Mouse (Mus musculus): ENCODE results near the gene Cep104. TPM values are rescaled to one million over a fixed set of nuclear protein-coding genes. Genes with fewer than 3 reads are reported as not detected.

Gene Cep104
- total RNA-seq, 1 experiment, result 15.0 TPM

DNA sequence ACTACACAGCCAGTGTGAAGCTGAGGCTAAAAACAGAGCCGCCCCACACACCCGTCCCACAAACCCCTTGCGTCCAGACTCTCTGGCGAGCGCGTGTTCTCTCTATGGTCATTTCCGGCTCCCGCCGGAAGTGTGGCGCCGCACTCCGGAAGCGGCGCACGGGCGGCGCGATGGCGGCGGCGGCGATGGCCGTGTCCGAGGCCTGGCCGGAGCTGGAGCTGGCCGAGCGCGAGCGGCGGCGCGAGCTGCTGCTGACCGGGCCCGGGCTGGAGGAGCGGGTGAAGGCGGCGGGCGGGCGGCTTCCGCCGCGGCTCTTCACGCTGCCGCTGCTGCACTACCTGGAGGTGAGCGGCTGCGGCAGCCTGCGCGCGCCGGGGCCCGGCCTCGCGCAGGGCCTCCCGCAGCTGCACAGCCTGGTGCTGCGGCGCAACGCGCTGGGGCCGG lies 36.7 kb downstream of the Cep104 start, which contains the start of gene Lrrc47:
TSS of gene Lrrc47 (plus strand) at position 86 of the 444 bp plus-strand sequence.
- H3K4me3 ChIP-seq (ENCODE audit: insufficient read depth in 1 of 2, low read depth in 1 of 2, low read length in 2 of 2, poor library complexity in 1 of 2, severe bottlenecking in 1 of 2), result peak within 1 kb of the TSS; percentile 82 to 99
- peak; percentile 56 for DNase-seq (ENCODE audit: low read depth, low spot score)
- in situ Hi-C loops (cut with MboI; ENCODE audit: low sequenced_read_pairs in 2 of 2, unreplicated experiment in 2 of 2), result no loop called here
- peak within 1 kb of the TSS; percentile 95 for H3K9ac ChIP-seq (ENCODE audit: insufficient read depth, low read depth, low read length, poor library complexity, severe bottlenecking)
- peaks cover 24% of the 10 kb centered on the region for H3K36me3 ChIP-seq (ENCODE audit: control insufficient read depth, insufficient read depth, low read length, poor library complexity, severe bottlenecking)
- peak within 1 kb of the TSS; percentile 11 for H3K27ac ChIP-seq (ENCODE audit: insufficient read depth, low read depth, low read length, poor library complexity, severe bottlenecking)
- no peaks in the 10 kb centered on the region for H3K9me3 ChIP-seq (ENCODE audit: control insufficient read depth, insufficient read depth, low read depth, low read length)
- TF ChIP-seq ZNF384 (IDR thresholded peaks at IDR 0.05; ENCODE audit: low read depth, low read length) (no peak), HCFC1 (IDR thresholded peaks at IDR 0.05; ENCODE audit: borderline replicate concordance, insufficient read depth, low read length) (peak; percentile 69; the same call in 1 of the 2 replicates)
- H3K4me1 ChIP-seq (ENCODE audit: control insufficient read depth in 2 of 2, insufficient read depth in 2 of 2, low read length in 2 of 2, poor library complexity in 1 of 2), result peaks cover 5 to 14% of the 10 kb centered on the region in 2 experiments; a peak in 2 of 4 replicates

DNA sequence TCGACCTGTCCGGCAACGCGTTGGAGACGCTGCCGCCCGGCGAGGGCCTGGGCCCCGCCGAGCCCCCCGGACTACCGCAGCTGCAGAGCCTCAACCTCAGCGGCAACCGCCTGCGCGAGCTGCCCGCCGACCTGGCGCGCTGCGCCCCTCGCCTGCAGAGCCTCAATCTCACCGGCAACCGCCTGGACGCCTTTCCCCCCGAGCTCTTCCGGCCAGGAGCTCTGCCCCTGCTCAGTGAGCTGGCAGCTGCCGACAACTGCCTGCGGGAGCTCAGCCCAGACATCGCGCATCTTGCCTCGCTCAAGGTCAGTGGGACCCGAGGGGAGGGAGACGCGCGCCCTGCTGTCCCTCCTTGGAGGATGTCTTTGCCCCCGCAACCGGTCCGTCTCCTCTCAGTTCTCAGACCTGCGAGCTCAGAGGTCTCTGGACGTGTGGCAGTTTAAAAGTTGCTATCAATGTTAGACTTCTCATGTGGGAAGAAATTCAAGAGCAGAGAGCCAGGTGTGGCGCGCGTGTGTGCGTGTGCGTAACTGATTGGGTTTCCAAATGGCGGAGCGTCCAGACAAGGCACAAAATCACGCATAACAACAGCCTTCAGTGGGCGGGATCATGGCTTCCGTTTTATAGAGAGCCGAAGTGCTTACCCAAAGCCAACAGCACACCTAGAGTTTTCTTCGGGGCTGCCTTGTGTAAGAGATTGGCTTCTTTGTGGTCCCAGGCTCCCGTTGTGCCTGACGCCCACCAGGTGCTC lies 37.3 kb downstream of the Cep104 start:
- Histone ChIP-seq H3K9me3 (ENCODE audit: control insufficient read depth, insufficient read depth, low read depth, low read length) (no peaks in the 10 kb centered on the region), H3K4me3 (ENCODE audit: insufficient read depth in 1 of 2, low read depth in 1 of 2, low read length in 2 of 2, poor library complexity in 1 of 2, severe bottlenecking in 1 of 2) (peak overlapping the region; percentile 82 to 99), H3K27ac (ENCODE audit: insufficient read depth, low read depth, low read length, poor library complexity, severe bottlenecking) (peak overlapping the region; percentile 11), H3K36me3 (ENCODE audit: control insufficient read depth, insufficient read depth, low read length, poor library complexity, severe bottlenecking) (peaks cover 27% of the 10 kb centered on the region), H3K9ac (ENCODE audit: insufficient read depth, low read depth, low read length, poor library complexity, severe bottlenecking) (peak overlapping the region; percentile 95), H3K4me1 (ENCODE audit: control insufficient read depth in 2 of 2, insufficient read depth in 2 of 2, low read length in 2 of 2, poor library complexity in 1 of 2) (peaks cover 5 to 14% of the 10 kb centered on the region in 2 experiments; a peak in 2 of 4 replicates)
- in situ Hi-C loops (cut with MboI; ENCODE audit: low sequenced_read_pairs in 2 of 2, unreplicated experiment in 2 of 2), result no loop called here
- DNase-seq (ENCODE audit: low read depth, low spot score), result peak; percentile 20
- no peak for TF ChIP-seq ZNF384 (IDR thresholded peaks at IDR 0.05; ENCODE audit: low read depth, low read length)
- no peak for TF ChIP-seq ZC3H11A (IDR thresholded peaks at IDR 0.05; ENCODE audit: borderline replicate concordance, low read depth, low read length)
- no peak for TF ChIP-seq MAFK (IDR thresholded peaks at IDR 0.05; ENCODE audit: insufficient read depth, low read depth, low read length)
- no peak for TF ChIP-seq CHD2 (IDR thresholded peaks at IDR 0.05; ENCODE audit: low read depth, low read length)
- 0 out of 2 replicates have a peak, but pooled peaks have one; percentile 11 for TF ChIP-seq HCFC1 (IDR thresholded peaks at IDR 0.05; ENCODE audit: borderline replicate concordance, insufficient read depth, low read length)

DNA sequence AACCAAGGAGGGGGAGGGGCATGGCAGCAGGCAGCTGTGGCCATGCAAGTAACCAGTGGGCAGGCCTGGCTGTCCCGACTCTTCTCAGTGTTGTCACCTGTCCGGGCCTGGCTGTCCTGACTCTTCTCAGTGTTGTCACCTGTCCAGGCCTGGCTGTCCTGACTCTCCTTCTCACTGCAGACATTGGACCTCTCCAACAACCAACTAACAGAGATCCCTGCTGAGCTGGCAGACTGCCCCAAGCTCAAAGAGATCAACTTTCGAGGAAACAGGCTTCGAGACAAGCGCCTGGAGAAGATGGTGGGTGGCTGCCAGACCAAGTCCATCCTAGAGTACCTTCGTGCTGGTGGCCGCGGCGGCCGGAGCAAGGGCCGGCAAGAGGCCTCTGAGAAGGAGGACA lies 40.5 kb downstream of the Cep104 start:
- TF ChIP-seq HCFC1 (IDR thresholded peaks at IDR 0.05; ENCODE audit: borderline replicate concordance, insufficient read depth, low read length) (no peak), CHD2 (IDR thresholded peaks at IDR 0.05; ENCODE audit: low read depth, low read length) (no peak), ZC3H11A (IDR thresholded peaks at IDR 0.05; ENCODE audit: borderline replicate concordance, low read depth, low read length) (no peak), ZNF384 (IDR thresholded peaks at IDR 0.05; ENCODE audit: low read depth, low read length) (no peak), MAFK (IDR thresholded peaks at IDR 0.05; ENCODE audit: insufficient read depth, low read depth, low read length) (no peak)
- peaks cover 5 to 14% of the 10 kb centered on the region in 2 experiments; a peak in 2 of 4 replicates for H3K4me1 ChIP-seq (ENCODE audit: control insufficient read depth in 2 of 2, insufficient read depth in 2 of 2, low read length in 2 of 2, poor library complexity in 1 of 2)
- no peak overlapping the region for H3K9ac ChIP-seq (ENCODE audit: insufficient read depth, low read depth, low read length, poor library complexity, severe bottlenecking)
- H3K36me3 ChIP-seq (ENCODE audit: control insufficient read depth, insufficient read depth, low read length, poor library complexity, severe bottlenecking), result peaks cover 56% of the 10 kb centered on the region
- H3K4me3 ChIP-seq (ENCODE audit: insufficient read depth in 1 of 2, low read depth in 1 of 2, low read length in 2 of 2, poor library complexity in 1 of 2, severe bottlenecking in 1 of 2), result no peak overlapping the region
- in situ Hi-C loops (cut with MboI; ENCODE audit: low sequenced_read_pairs in 2 of 2, unreplicated experiment in 2 of 2), result no loop called here
- H3K27ac ChIP-seq (ENCODE audit: insufficient read depth, low read depth, low read length, poor library complexity, severe bottlenecking), result no peak overlapping the region
- H3K9me3 ChIP-seq (ENCODE audit: control insufficient read depth, insufficient read depth, low read depth, low read length), result no peaks in the 10 kb centered on the region
- no peak for DNase-seq (ENCODE audit: low read depth, low spot score)

DNA sequence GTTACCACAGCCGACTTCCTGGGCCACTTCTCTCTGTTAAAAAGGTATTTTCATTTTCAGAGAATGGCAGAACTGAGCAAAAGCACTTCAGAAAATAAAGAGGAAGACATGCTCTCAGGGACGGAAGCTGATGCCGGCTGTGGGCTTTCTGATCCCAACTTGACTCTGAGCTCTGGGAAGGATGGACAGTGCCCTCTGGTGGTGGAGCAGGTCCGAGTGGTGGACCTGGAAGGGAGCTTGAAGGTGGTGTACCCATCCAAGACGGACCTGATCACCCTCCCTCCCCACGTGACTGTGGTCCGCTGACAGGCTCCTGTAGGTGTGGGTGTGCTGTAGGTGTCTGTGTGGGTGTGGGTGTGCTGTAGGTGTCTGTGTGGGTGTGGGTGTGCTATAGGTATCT lies 44.6 kb downstream of the Cep104 start:
- TF ChIP-seq MAFK (IDR thresholded peaks at IDR 0.05; ENCODE audit: insufficient read depth, low read depth, low read length) (no peak), HCFC1 (IDR thresholded peaks at IDR 0.05; ENCODE audit: borderline replicate concordance, insufficient read depth, low read length) (no peak), ZNF384 (IDR thresholded peaks at IDR 0.05; ENCODE audit: low read depth, low read length) (no peak), CHD2 (IDR thresholded peaks at IDR 0.05; ENCODE audit: low read depth, low read length) (no peak), ZC3H11A (IDR thresholded peaks at IDR 0.05; ENCODE audit: borderline replicate concordance, low read depth, low read length) (no peak)
- DNase-seq (ENCODE audit: low read depth, low spot score), result peak; percentile 45
- H3K9me3 ChIP-seq (ENCODE audit: control insufficient read depth, insufficient read depth, low read depth, low read length), result no peaks in the 10 kb centered on the region
- H3K27ac ChIP-seq (ENCODE audit: insufficient read depth, low read depth, low read length, poor library complexity, severe bottlenecking), result no peak overlapping the region
- H3K9ac ChIP-seq (ENCODE audit: insufficient read depth, low read depth, low read length, poor library complexity, severe bottlenecking), result no peak overlapping the region
- H3K36me3 ChIP-seq (ENCODE audit: control insufficient read depth, insufficient read depth, low read length, poor library complexity, severe bottlenecking), result peaks cover 63% of the 10 kb centered on the region
- in situ Hi-C loops (cut with MboI; ENCODE audit: low sequenced_read_pairs in 2 of 2, unreplicated experiment in 2 of 2), result no loop called here
- no peak overlapping the region for H3K4me3 ChIP-seq (ENCODE audit: insufficient read depth in 1 of 2, low read depth in 1 of 2, low read length in 2 of 2, poor library complexity in 1 of 2, severe bottlenecking in 1 of 2)
- H3K4me1 ChIP-seq (ENCODE audit: control insufficient read depth in 2 of 2, insufficient read depth in 2 of 2, low read length in 2 of 2, poor library complexity in 1 of 2), result 0 out of 4 replicates have a peak, but pooled peaks cover 0 to 2% of the 10 kb centered on the region in 2 experiments

Measured in ES-E14 (cell line).